Mouse (Mus musculus): ENCODE measurements around the gene Mthfd2l. TPM values are rescaled to one million over a fixed set of nuclear protein-coding genes. Genes with fewer than 3 reads are reported as not detected.

The Mthfd2l gene
- total and polyA plus RNA-seq, 2 experiments from 2014 or later, result 54.9 to 90.9 TPM

DNA sequence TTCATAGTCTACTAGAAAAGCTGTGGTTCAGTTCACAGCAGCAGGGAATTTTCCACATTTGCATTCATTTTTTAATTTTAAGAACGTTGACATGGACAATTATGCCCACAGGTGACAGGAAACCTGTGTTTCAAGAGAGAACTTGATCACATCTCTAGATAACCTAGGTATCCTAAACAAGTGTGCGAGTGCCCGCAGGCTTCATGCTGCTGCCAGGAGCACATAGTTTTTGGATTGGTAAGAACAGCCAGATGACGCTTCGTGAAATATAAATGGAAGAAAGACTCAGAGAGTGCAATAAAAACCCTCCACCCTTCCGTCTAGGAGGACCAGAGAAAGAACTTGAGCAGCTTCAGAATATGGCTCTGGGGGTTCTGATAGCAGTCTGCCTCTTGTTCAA is 96.2 kb downstream of the Mthfd2l start, which contains the start of gene Epgn:
Epgn (plus strand) TSS at position 301 of the 400 bp plus-strand sequence.
- Histone ChIP-seq H3K4me1 (ENCODE audit: insufficient read depth, low read length) (no peaks in the 10 kb centered on the region), H3K4me3 (ENCODE audit: low read depth, low read length) (no peak within 1 kb of the TSS), H3K4me2 (ENCODE audit: low read depth, low read length, poor library complexity, severe bottlenecking) (no peak within 1 kb of the TSS), H3K9me3 (ENCODE audit: low read length) (no peaks in the 10 kb centered on the region), H3K27ac (ENCODE audit: low read depth, low read length) (no peak within 1 kb of the TSS), H3K36me3 (ENCODE audit: insufficient read depth, low read length) (no peaks in the 10 kb centered on the region), H3K27me3 (ENCODE audit: insufficient read depth, low read length) (no peaks in the 10 kb centered on the region), H3K9ac (replicated peaks; ENCODE audit: low read length, poor library complexity, severe bottlenecking) (no peak within 1 kb of the TSS)
- DNase-seq (ENCODE audit: low spot score) (no peak), ATAC-seq (ENCODE audit: low FRiP score) (no peak)
- TF ChIP-seq CTCF (IDR thresholded peaks at IDR 0.05), result no peak
- WGBS, result 89% methylated on average over 6 of the region's 6 CpGs

DNA sequence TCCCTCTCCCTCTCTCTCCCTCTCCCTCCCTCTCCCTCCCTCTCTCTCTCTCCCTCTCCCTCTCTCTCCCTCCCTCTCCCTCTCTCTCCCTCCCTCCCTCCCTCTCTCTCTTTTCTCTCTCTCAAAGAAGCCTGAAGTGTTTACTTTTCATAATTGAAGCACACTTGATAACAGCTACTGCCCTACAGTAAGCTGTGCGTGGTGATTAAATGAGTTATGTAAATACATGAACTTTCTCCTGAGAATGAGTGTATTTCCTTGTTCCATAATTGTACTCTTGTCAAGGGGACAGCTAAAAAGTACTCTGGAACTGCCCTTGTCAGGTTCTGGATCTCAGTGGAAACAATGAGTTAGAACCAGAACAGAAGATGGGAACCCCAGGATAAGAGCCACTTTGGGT is 96.9 kb downstream of the Mthfd2l start:
- Histone ChIP-seq H3K27ac (ENCODE audit: low read depth, low read length) (no peak overlapping the region), H3K9me3 (ENCODE audit: low read length) (no peaks in the 10 kb centered on the region), H3K9ac (replicated peaks; ENCODE audit: low read length, poor library complexity, severe bottlenecking) (no peak overlapping the region), H3K4me2 (ENCODE audit: low read depth, low read length, poor library complexity, severe bottlenecking) (no peak overlapping the region), H3K27me3 (ENCODE audit: insufficient read depth, low read length) (no peaks in the 10 kb centered on the region), H3K4me3 (ENCODE audit: low read depth, low read length) (no peak overlapping the region), H3K4me1 (ENCODE audit: insufficient read depth, low read length) (no peaks in the 10 kb centered on the region), H3K36me3 (ENCODE audit: insufficient read depth, low read length) (no peaks in the 10 kb centered on the region)
- DNase-seq (ENCODE audit: low spot score) (no peak), ATAC-seq (ENCODE audit: low FRiP score) (no peak)
- 86% methylated on average over 1 of the region's 1 CpGs for WGBS
- no peak for TF ChIP-seq CTCF (IDR thresholded peaks at IDR 0.05)

DNA sequence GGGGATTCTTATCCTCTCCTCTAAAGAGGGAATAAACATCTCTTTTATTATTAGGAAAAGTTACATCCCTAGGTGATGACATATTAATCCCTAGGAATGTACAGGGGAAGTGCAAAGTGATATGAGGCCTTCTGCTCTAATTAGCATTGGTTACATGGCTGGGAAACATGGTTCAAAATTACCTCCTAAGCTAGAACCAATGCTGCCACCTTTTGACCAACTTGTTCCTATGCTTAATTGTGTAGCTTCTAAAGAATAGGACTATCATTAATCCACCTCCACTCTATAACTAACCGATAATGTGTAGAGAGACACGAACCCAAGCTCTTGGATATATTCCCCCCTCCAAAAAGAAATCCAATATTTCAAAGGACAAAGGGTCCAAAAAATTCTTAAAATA is 99.7 kb downstream of the Mthfd2l start:
- Histone ChIP-seq H3K4me2 (ENCODE audit: low read depth, low read length, poor library complexity, severe bottlenecking) (no peak overlapping the region), H3K27ac (ENCODE audit: low read depth, low read length) (no peak overlapping the region), H3K4me1 (ENCODE audit: insufficient read depth, low read length) (no peaks in the 10 kb centered on the region), H3K36me3 (ENCODE audit: insufficient read depth, low read length) (no peaks in the 10 kb centered on the region), H3K4me3 (ENCODE audit: low read depth, low read length) (no peak overlapping the region), H3K27me3 (ENCODE audit: insufficient read depth, low read length) (no peaks in the 10 kb centered on the region), H3K9me3 (ENCODE audit: low read length) (no peaks in the 10 kb centered on the region), H3K9ac (replicated peaks; ENCODE audit: low read length, poor library complexity, severe bottlenecking) (no peak overlapping the region)
- ATAC-seq (ENCODE audit: low FRiP score), result no peak
- TF ChIP-seq CTCF (IDR thresholded peaks at IDR 0.05), result no peak
- WGBS, result 93% methylated on average over 2 of the region's 2 CpGs
- DNase-seq (ENCODE audit: low spot score), result no peak

DNA sequence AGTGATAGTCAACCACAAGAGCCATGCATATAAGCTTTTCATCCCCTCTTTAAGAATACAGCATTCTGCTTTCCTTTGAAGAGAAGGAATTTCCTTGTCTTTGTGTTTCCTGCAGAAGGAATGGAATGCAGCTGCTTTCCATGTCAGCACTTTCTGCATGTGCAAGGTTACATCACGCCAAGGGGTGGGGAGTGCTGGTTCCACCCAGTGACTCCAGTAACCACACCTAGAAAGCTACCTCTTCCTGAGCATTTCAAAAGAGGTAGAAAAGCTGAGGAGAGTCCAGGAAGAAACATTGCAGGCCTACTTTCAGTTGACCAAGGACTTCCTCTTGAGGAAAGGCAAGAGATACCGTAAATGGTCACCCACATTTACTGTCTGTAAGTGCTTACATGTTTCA is 104.4 kb downstream of the Mthfd2l start:
- H3K4me1 ChIP-seq (ENCODE audit: insufficient read depth, low read length), result no peaks in the 10 kb centered on the region
- ATAC-seq (ENCODE audit: low FRiP score) (no peak), DNase-seq (ENCODE audit: low spot score) (no peak)
- no peaks in the 10 kb centered on the region for H3K27me3 ChIP-seq (ENCODE audit: insufficient read depth, low read length)
- no peak overlapping the region for H3K4me2 ChIP-seq (ENCODE audit: low read depth, low read length, poor library complexity, severe bottlenecking)
- no peak overlapping the region for H3K27ac ChIP-seq (ENCODE audit: low read depth, low read length)
- no peak for TF ChIP-seq CTCF (IDR thresholded peaks at IDR 0.05)
- no peaks in the 10 kb centered on the region for H3K36me3 ChIP-seq (ENCODE audit: insufficient read depth, low read length)
- H3K9ac ChIP-seq (replicated peaks; ENCODE audit: low read length, poor library complexity, severe bottlenecking), result no peak overlapping the region
- H3K9me3 ChIP-seq (ENCODE audit: low read length), result no peaks in the 10 kb centered on the region
- 89% methylated on average over 2 of the region's 2 CpGs for WGBS
- H3K4me3 ChIP-seq (ENCODE audit: low read depth, low read length), result no peak overlapping the region

DNA sequence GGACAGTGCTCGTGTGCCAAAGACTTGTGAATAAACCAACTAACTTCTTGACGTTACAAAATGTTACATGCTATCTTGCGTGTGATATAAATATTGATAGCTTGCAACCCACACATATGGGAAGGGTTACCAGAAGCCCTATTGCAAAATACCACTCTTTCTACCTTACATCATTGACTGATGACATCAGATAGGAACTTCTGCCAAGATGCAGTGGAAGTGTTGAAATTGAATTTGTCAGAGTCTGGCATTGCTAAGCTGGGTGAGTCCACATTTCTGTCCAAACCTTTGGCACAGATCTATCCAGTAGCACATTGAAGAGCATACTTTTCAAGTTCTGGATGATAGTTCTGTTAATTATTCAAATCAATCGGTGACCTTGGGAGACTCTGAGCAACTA is 105.7 kb downstream of the Mthfd2l start:
- Histone ChIP-seq H3K27me3 (ENCODE audit: insufficient read depth, low read length) (no peaks in the 10 kb centered on the region), H3K4me1 (ENCODE audit: insufficient read depth, low read length) (no peaks in the 10 kb centered on the region), H3K9ac (replicated peaks; ENCODE audit: low read length, poor library complexity, severe bottlenecking) (no peak overlapping the region), H3K4me2 (ENCODE audit: low read depth, low read length, poor library complexity, severe bottlenecking) (no peak overlapping the region), H3K9me3 (ENCODE audit: low read length) (no peaks in the 10 kb centered on the region), H3K4me3 (ENCODE audit: low read depth, low read length) (no peak overlapping the region), H3K36me3 (ENCODE audit: insufficient read depth, low read length) (no peaks in the 10 kb centered on the region), H3K27ac (ENCODE audit: low read depth, low read length) (no peak overlapping the region)
- DNase-seq (ENCODE audit: low spot score) (no peak), ATAC-seq (ENCODE audit: low FRiP score) (no peak)
- no peak for TF ChIP-seq CTCF (IDR thresholded peaks at IDR 0.05)
- 96% methylated on average over 4 of the region's 4 CpGs for WGBS

DNA sequence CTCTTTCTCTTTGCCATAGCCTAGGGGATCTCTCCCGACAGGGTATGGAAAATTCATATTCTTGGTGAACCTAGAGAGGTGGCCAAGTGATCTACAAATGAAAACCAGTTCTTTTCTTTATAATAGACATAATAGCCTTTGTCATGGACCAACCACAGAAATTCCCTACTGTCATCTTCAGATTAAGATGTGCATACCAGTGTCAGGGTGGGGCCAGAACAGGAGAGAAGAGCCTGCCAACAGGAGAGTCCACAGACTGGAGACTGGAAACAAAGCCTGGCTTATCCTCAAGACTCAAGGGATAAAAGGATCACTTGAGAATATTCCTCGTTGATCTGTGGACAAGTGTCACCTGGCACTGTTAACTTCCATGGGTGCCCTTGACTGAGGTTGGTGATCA is 106.8 kb downstream of the Mthfd2l start:
- Histone ChIP-seq H3K27ac (ENCODE audit: low read depth, low read length) (no peak overlapping the region), H3K27me3 (ENCODE audit: insufficient read depth, low read length) (no peaks in the 10 kb centered on the region), H3K9me3 (ENCODE audit: low read length) (no peaks in the 10 kb centered on the region), H3K36me3 (ENCODE audit: insufficient read depth, low read length) (no peaks in the 10 kb centered on the region), H3K4me3 (ENCODE audit: low read depth, low read length) (no peak overlapping the region), H3K4me2 (ENCODE audit: low read depth, low read length, poor library complexity, severe bottlenecking) (no peak overlapping the region), H3K4me1 (ENCODE audit: insufficient read depth, low read length) (no peaks in the 10 kb centered on the region), H3K9ac (replicated peaks; ENCODE audit: low read length, poor library complexity, severe bottlenecking) (no peak overlapping the region)
- TF ChIP-seq CTCF (IDR thresholded peaks at IDR 0.05), result no peak
- DNase-seq (ENCODE audit: low spot score) (no peak), ATAC-seq (ENCODE audit: low FRiP score) (no peak)
- 53% methylated on average over 2 of the region's 2 CpGs for WGBS
